Mouse (Mus musculus) testis, adult 2 months (tissue): Measurements from ENCODE around the gene Lrp8. TPM values are rescaled to one million over a fixed set of nuclear protein-coding genes. Genes with fewer than 3 reads are reported as not detected.

Experiments used
- H3K27ac ChIP-seq: fragments of 200-500 bp; 2 replicates; pipeline ENCODE4 v1.5.1; 2012; ENCODE audit warnings: low read depth, low read length; ENCODE audit not compliant: control insufficient read depth, insufficient read depth
- H3K27me3 ChIP-seq: fragments of 200-500 bp; 2 replicates; pipeline ENCODE4 v1.6.1; 2012; ENCODE audit warnings: mild to moderate bottlenecking, low read length, moderate library complexity; ENCODE audit not compliant: control insufficient read depth, insufficient read depth
- H3K36me3 ChIP-seq: fragments of 200-500 bp; 2 replicates; pipeline ENCODE4 v1.6.1; 2012; ENCODE audit warnings: mild to moderate bottlenecking, low read length; ENCODE audit not compliant: control insufficient read depth, insufficient read depth
- H3K4me1 ChIP-seq: fragments of 200-500 bp; 2 replicates; pipeline ENCODE4 v1.6.1; 2012; ENCODE audit warnings: low read length; ENCODE audit not compliant: control insufficient read depth, insufficient read depth
- H3K4me3 ChIP-seq: fragments of 200-500 bp; 2 replicates; pipeline ENCODE4 v1.5.1; 2012; ENCODE audit warnings: low read depth, mild to moderate bottlenecking, low read length, moderate library complexity, mixed read lengths; ENCODE audit not compliant: control insufficient read depth
- CTCF ChIP-seq: fragments of 200-500 bp; IDR thresholded peaks from 2 replicates; pipeline ENCODE4 v1.5.1; 2012; ENCODE audit warnings: low read depth, mild to moderate bottlenecking, inconsistent platforms, low read length, moderate library complexity; ENCODE audit not compliant: control insufficient read depth, insufficient read depth, insufficient replicate concordance
- POLR2A ChIP-seq: fragments of 200-500 bp; IDR thresholded peaks from 2 replicates; pipeline ENCODE4 v1.6.1; 2012; ENCODE audit warnings: low read depth, mild to moderate bottlenecking, inconsistent platforms, low read length, moderate library complexity; ENCODE audit not compliant: control insufficient read depth
- polyA plus RNA-seq: library from polyadenylated mRNA; depleted of rRNA; stranded (reverse); fragments of >200 nt; gene quantifications from 2 replicates; pipeline ENCODE4 v1.2.3, GENCODE M21; 2012

The Lrp8 gene
- polyA plus RNA-seq, 1 experiment: 87.5 TPM

DNA sequence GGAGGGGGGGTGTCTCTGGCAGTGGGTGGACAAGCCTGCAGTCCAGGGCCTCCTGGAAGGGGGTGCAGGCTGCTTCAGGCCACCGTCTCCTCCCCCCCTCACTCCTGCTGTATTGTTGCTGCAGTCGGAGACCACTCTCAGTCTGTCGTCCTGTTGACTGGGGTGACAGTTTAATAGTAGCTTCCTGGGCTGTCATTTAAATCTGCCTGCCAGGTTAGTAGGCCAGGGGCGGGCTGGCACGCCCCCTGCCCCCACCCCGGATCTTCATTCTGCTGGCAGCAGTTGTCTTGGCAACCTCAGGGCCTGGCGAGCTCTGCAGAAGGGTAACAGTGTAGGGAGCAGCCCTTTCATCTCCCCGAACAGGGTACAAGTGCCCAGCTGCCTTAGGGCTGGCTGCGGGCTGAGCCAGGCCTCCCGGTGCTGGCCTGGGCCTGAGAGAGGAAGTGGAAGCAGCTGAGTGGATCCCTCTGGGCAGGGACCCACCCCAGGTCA, 26.7 kb downstream of the Lrp8 start:
- peak overlapping the region; percentile 77 for H3K4me3 ChIP-seq
- TF ChIP-seq POLR2A (no peak), CTCF (no peak)
- no peaks in the 10 kb centered on the region for H3K27me3 ChIP-seq
- no peak overlapping the region for H3K27ac ChIP-seq
- H3K4me1 ChIP-seq: no peaks in the 10 kb centered on the region; the same call in 1 of the 2 replicates
- H3K36me3 ChIP-seq: no peaks in the 10 kb centered on the region

GRCm38 (mm10) chr4:107829675-107830074, 27.6 kb downstream of the Lrp8 start:
- Histone ChIP-seq H3K36me3 (no peaks in the 10 kb centered on the region), H3K4me3 (peak overlapping the region; percentile 77), H3K27me3 (no peaks in the 10 kb centered on the region), H3K4me1 (no peaks in the 10 kb centered on the region; the same call in 1 of the 2 replicates), H3K27ac (no peak overlapping the region)
- TF ChIP-seq POLR2A: no peak
- no peak for TF ChIP-seq CTCF

GRCm38 (mm10) chr4:107830189-107830588, 28.1 kb downstream of the Lrp8 start:
- Histone ChIP-seq H3K36me3 (no peaks in the 10 kb centered on the region), H3K4me3 (peak overlapping the region; percentile 77), H3K4me1 (no peaks in the 10 kb centered on the region; the same call in 1 of the 2 replicates), H3K27ac (no peak overlapping the region), H3K27me3 (no peaks in the 10 kb centered on the region)
- TF ChIP-seq POLR2A (no peak), CTCF (no peak)

DNA sequence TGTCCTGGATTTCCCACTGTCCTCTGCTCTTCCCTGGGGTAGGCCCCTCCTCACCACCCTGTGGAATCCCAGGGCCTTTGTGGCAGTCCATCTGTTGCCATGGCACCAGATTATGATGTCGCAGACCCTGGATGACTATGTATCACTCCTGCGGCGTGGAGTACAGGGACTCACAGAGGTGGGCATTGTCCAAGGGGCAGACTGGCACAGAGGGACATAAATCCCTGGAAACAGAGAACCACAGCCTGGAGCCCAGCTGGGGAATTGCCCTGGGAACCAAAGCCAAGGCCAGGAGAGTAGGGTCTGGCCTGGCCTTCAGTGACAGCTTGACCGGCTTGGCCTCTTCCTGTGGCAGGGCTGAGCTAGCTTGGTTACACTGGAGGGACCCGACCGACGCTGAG, 28.8 kb downstream of the Lrp8 start:
- peak; percentile 74; the same call in 1 of the 2 replicates for TF ChIP-seq POLR2A
- no peak for TF ChIP-seq CTCF
- H3K4me3 ChIP-seq: peak overlapping the region; percentile 77
- H3K4me1 ChIP-seq: peaks cover 2% of the 10 kb centered on the region; the same call in 1 of the 2 replicates
- H3K36me3 ChIP-seq: no peaks in the 10 kb centered on the region
- H3K27me3 ChIP-seq: no peaks in the 10 kb centered on the region
- peak overlapping the region; percentile 29; the same call in 1 of the 2 replicates for H3K27ac ChIP-seq

- H3K27ac ChIP-seq: no peak overlapping the region
- peaks cover 2% of the 10 kb centered on the region for H3K4me1 ChIP-seq
- H3K27me3 ChIP-seq: no peaks in the 10 kb centered on the region
- H3K36me3 ChIP-seq: no peaks in the 10 kb centered on the region
- TF ChIP-seq CTCF (no peak), POLR2A (no peak)
- H3K4me3 ChIP-seq: peak overlapping the region; percentile 77
Observed at GRCm38 (mm10) chr4:107831678-107832077, 29.6 kb downstream of the Lrp8 start.

GRCm38 (mm10) chr4:107833525-107833924, 31.5 kb downstream of the Lrp8 start:
- Histone ChIP-seq H3K36me3 (no peaks in the 10 kb centered on the region), H3K27ac (no peak overlapping the region), H3K4me1 (peaks cover 2% of the 10 kb centered on the region), H3K27me3 (no peaks in the 10 kb centered on the region), H3K4me3 (peak overlapping the region; percentile 77)
- TF ChIP-seq CTCF (no peak), POLR2A (no peak)

GRCm38 (mm10) chr4:107834643-107835314, 32.7 kb downstream of the Lrp8 start:
- Histone ChIP-seq H3K4me3 (peak overlapping the region; percentile 10; the same call in 1 of the 2 replicates), H3K36me3 (no peaks in the 10 kb centered on the region), H3K27ac (no peak overlapping the region), H3K27me3 (no peaks in the 10 kb centered on the region), H3K4me1 (peaks cover 2% of the 10 kb centered on the region)
- TF ChIP-seq CTCF (no peak), POLR2A (no peak)

GRCm38 (mm10) chr4:107835508-107835909, 33.4 kb downstream of the Lrp8 start:
- Histone ChIP-seq H3K27ac (no peak overlapping the region), H3K4me3 (no peak overlapping the region), H3K27me3 (no peaks in the 10 kb centered on the region), H3K4me1 (peaks cover 2% of the 10 kb centered on the region), H3K36me3 (no peaks in the 10 kb centered on the region)
- TF ChIP-seq CTCF: no peak
- TF ChIP-seq POLR2A: no peak
